In the genomic region with DNA sequence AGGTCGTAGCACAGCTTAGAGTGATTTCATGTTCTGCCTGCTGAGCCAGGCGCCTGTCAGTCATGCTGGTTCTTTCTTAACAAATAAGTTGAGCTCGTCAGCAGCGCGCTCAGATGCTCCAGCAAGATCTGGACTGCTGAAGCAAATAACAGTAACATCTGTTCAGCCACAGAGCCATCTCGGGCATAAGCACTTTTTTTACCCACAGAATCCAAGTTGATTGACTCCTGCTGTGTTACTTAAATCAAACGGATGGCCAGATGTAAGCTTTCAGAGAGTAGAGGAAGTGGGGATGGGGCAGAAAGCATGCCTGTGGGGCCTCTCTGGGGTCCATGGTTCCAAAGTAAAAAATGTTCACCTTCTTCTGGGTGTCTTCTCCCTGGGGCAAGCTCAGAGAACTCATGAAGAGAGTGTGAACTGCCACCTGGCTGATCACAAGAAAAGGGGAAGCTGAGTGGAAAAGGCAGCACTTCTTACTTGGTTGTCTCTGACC, we compare ENCODE assay signal across 9 mouse cellular contexts. TPM values are rescaled to one million over a fixed set of nuclear protein-coding genes. Genes with fewer than 3 reads are reported as not detected.
DNase-seq lines count a peak whose midpoint lies in the region; ATAC-seq lines count a peak whose summit lies in the region.
"Had no signal": no experiment of that assay in that cellular context is flagged by ENCODE, and none has a peak within 500 bp of the region (broad histone marks: within the 10 kb centered on the region; RNA-seq: fewer than 3 reads in every experiment).

No protein-coding gene starts in this region.

- intact Hi-C loops in heart, postnatal 25 days (cut with DNase I) = no loop called here

- no peak for DNase-seq in heart, postnatal 25 days (ENCODE audit: low spot score)
- DNase-seq in B cell, adult 2 months = peak; percentile 50 to 51
- peak; percentile 63 for DNase-seq in embryo, embryonic 10.5 days (ENCODE audit: low spot score)
- peak; percentile 38 for DNase-seq in lung, postnatal 36 days
- DNase-seq in kidney, postnatal 14 days = no peak
- no peak for DNase-seq in gastrocnemius, adult 8-10 months (ENCODE audit: low spot score in 2 of 2)
- DNase-seq in cerebellum, adult 9-10 months = no peak

- no peak overlapping the region; the same call in 1 of the 2 replicates for H3K9ac ChIP-seq in heart, embryonic 16.5 days (ENCODE audit: low read length)
- H3K9ac ChIP-seq: forebrain, embryonic 15.5 days had no signal

- WGBS in heart, embryonic 16.5 days = 47% methylated on average over 7 of the region's 7 CpGs

- H3K4me2 ChIP-seq in heart, embryonic 16.5 days (ENCODE audit: low read depth, low read length) = no peak overlapping the region
- H3K4me2 ChIP-seq: forebrain, embryonic 15.5 days had no signal

- no peaks in the 10 kb centered on the region for H3K27me3 ChIP-seq in heart, embryonic 16.5 days (ENCODE audit: control insufficient read depth, insufficient read depth, low read length)
- H3K27me3 ChIP-seq: forebrain, embryonic 15.5 days had no signal

- H3K36me3 ChIP-seq in heart, embryonic 16.5 days (ENCODE audit: control insufficient read depth, insufficient read depth) = no peaks in the 10 kb centered on the region
- H3K36me3 ChIP-seq: forebrain, embryonic 15.5 days had no signal

- H3K4me1 ChIP-seq in heart, embryonic 16.5 days (ENCODE audit: control insufficient read depth, insufficient read depth, low read length) = peaks cover 3% of the 10 kb centered on the region; the same call in 1 of the 2 replicates
- H3K4me1 ChIP-seq: forebrain, embryonic 15.5 days had no signal

- H3K4me3 ChIP-seq in heart, embryonic 16.5 days (ENCODE audit: low read length) = no peak overlapping the region
- H3K4me3 ChIP-seq: forebrain, embryonic 15.5 days had no signal

- peak overlapping the region; percentile 48; the same call in 1 of the 2 replicates for H3K27ac ChIP-seq in heart, embryonic 16.5 days (ENCODE audit: low read length)
- H3K27ac ChIP-seq: forebrain, embryonic 15.5 days had no signal

- no peaks in the 10 kb centered on the region for H3K9me3 ChIP-seq in heart, embryonic 16.5 days (replicated peaks; ENCODE audit: control insufficient read depth, low read length)
- H3K9me3 ChIP-seq: forebrain, embryonic 15.5 days had no signal

- ATAC-seq in heart, embryonic 16.5 days (replicated peaks; ENCODE audit: extremely low read depth, insufficient read depth, low FRiP score) = 0 out of 2 replicates have a peak, but pooled peaks have one; percentile 16
- ATAC-seq: forebrain, embryonic 15.5 days had no signal

RNA-seq across cellular contexts. Expression of a gene that starts 3.5 kb away (rescaled TPM):
- polyA plus RNA-seq in heart, embryonic 16.5 days (2015; fragmentation: Nextera tagmentation; extraction: Ambion mirVana) = 42.4 and 53.8 TPM in 2 replicates
- 10 to 100 TPM; 84.4 to 96.1 TPM for total RNA-seq in heart, postnatal 25 days (2021)
- total RNA-seq in gastrocnemius, adult 8-10 months (2022) = 10 to 100 TPM; 16.7 to 33.5 (median 23.6) TPM

Comparison
In these comparisons a context has a peak if more than half of its experiments do, and no peak if none do; other contexts are left out.
1. DNase-seq: peak in B cell, adult 2 months (2 of 2), embryo, embryonic 10.5 days (single experiment) and lung, postnatal 36 days (single experiment); none in heart, postnatal 25 days (single experiment), kidney, postnatal 14 days (single experiment), gastrocnemius, adult 8-10 months (0 of 2) and cerebellum, adult 9-10 months (single experiment).